Mouse (Mus musculus) heart, adult 8-10 months (tissue): ENCODE measurements around the gene Vasn. TPM values are rescaled to one million over a fixed set of nuclear protein-coding genes. Genes with fewer than 3 reads are reported as not detected.
A peak's percentile ranks its signal among the peaks of the same experiment; 100 is the strongest.
"Not testable (repeated sequence)": the region's sequence is repeated elsewhere in the genome, so short reads cannot be mapped to it uniquely, and the experiment has no call there.

Experiments used
- DNase-seq: peaks from one replicate; pipeline ENCODE4 v3.0.0; 2022; ENCODE audit warnings: low spot score
- total RNA-seq, 4 experiments: library from RNA; stranded (reverse); gene quantifications; 2 replicates each; pipeline ENCODE4 v1.2.4; 2022

Vasn gene
- total RNA-seq, 4 experiments from 2014 or later: 6.9 to 9.3 (median 8.1) TPM

- no peak for DNase-seq
These were observed 26.0 kb downstream of the Vasn start for GRCm38 (mm10) chr16:4665726-4666125.

- peak; percentile 88 for DNase-seq
These were observed 27.6 kb downstream of the Vasn start for GRCm38 (mm10) chr16:4667190-4667808.

- no peak for DNase-seq
These were observed 30.6 kb downstream of the Vasn start for GRCm38 (mm10) chr16:4670317-4670716.

- DNase-seq: no peak
These were observed 34.4 kb downstream of the Vasn start for GRCm38 (mm10) chr16:4674091-4674490.

- no peak for DNase-seq
These were observed 37.1 kb downstream of the Vasn start for GRCm38 (mm10) chr16:4676836-4677235.

GRCm38 (mm10) chr16:4678080-4678479 is 38.3 kb downstream of the Vasn start:
- DNase-seq: no peak

- DNase-seq: peak; percentile 89
These were observed 39.6 kb downstream of the Vasn start, which contains the start of gene Coro7 for GRCm38 (mm10) chr16:4679121-4680018. Coro7 (minus strand) TSS chr16:4679777.

GRCm38 (mm10) chr16:4680922-4681455 is 41.2 kb downstream of the Vasn start:
- DNase-seq: not testable (repeated sequence)

GRCm38 (mm10) chr16:4682628-4683179 is 43.0 kb downstream of the Vasn start:
- no peak for DNase-seq

GRCm38 (mm10) chr16:4683193-4683580 is 43.4 kb downstream of the Vasn start:
- no peak for DNase-seq

GRCm38 (mm10) chr16:4683581-4684456 is 44.1 kb downstream of the Vasn start:
- DNase-seq: peak; percentile 94

- DNase-seq: no peak
These were observed 44.7 kb downstream of the Vasn start for GRCm38 (mm10) chr16:4684457-4684791.

GRCm38 (mm10) chr16:4689371-4689770 is 49.6 kb downstream of the Vasn start:
- DNase-seq: not testable (repeated sequence)

Other genes with a start within 250 kb of the Vasn start
- 10 to 100 TPM; 21.7 to 24.0 (median 23.2) TPM for gene Adcy9, start 219.4 kb upstream of the Vasn start, total RNA-seq
- gene Srl, start 98.1 kb upstream of the Vasn start, total RNA-seq: 100 to 1,000 TPM; 705 to 904 (median 868) TPM
- gene Tfap4, start 80.1 kb upstream of the Vasn start, total RNA-seq: 1 to 10 TPM; 2.8 to 6.2 (median 3.6) TPM
- gene Glis2, start 45.2 kb upstream of the Vasn start, total RNA-seq: 10 to 100 TPM in 2 of 4 experiments, 1 to 10 TPM in 2; 7.3 to 13.5 (median 9.5) TPM
- gene Pam16, start 15.0 kb upstream of the Vasn start, total RNA-seq: 100 to 1,000 TPM; 145 to 188 (median 160) TPM
- 100 to 1,000 TPM; 146 to 154 (median 153) TPM for gene Dnaja3, start within 50 bp of the Vasn start, total RNA-seq
- 10 to 100 TPM; 11.3 to 16.1 (median 15.4) TPM for gene Coro7, start 39.8 kb downstream of the Vasn start, total RNA-seq
- gene Nmral1, start 79.4 kb downstream of the Vasn start, total RNA-seq: 1 to 10 TPM; 1.7 to 2.1 (median 2.0) TPM
- 10 to 100 TPM; 70.0 to 78.7 (median 75.8) TPM for gene Hmox2, start 86.4 kb downstream of the Vasn start, total RNA-seq
- gene Cdip1, start 150.4 kb downstream of the Vasn start, total RNA-seq: 10 to 100 TPM; 61.1 to 68.9 (median 65.8) TPM
- not detected for gene 4930562C15Rik, start 195.5 kb downstream of the Vasn start, total RNA-seq
- gene Ubald1, start 240.4 kb downstream of the Vasn start, total RNA-seq: 10 to 100 TPM; 14.6 to 20.6 (median 19.2) TPM
- gene Mgrn1, start 246.3 kb downstream of the Vasn start, total RNA-seq: 100 to 1,000 TPM; 166 to 200 (median 185) TPM